Mouse (Mus musculus): ENCODE measurements around the gene Frmd6. TPM values are rescaled to one million over a fixed set of nuclear protein-coding genes. Genes with fewer than 3 reads are reported as not detected.

Frmd6 gene
- 1.8 and 3.6 TPM in 2 replicates for polyA plus RNA-seq (2012; rRNA removed; ENCODE audit: low replicate concordance)

GRCm38 (mm10) chr12:70824729-70825650 lies at the start of gene Frmd6:
TSS of gene Frmd6 (plus strand) at chr12:70825514.

GRCm38 (mm10) chr12:70937571-70938384 lies 112.5 kb downstream of the Frmd6 start, which contains the start of gene Actr10:
TSS of gene Actr10 (plus strand) at chr12:70937857.

Other genes with a start within 250 kb of the Frmd6 start
- gene Actr10, start 112.3 kb downstream of the Frmd6 start, polyA plus RNA-seq (2012; rRNA removed; ENCODE audit: low replicate concordance), result 3.6 and 4.0 TPM in 2 replicates
- gene Psma3, start 149.1 kb downstream of the Frmd6 start, polyA plus RNA-seq (2012; rRNA removed; ENCODE audit: low replicate concordance), result 3.7 and 4.7 TPM in 2 replicates
- gene Arid4a, start 190.5 kb downstream of the Frmd6 start, polyA plus RNA-seq (2012; rRNA removed; ENCODE audit: low replicate concordance), result 0.57 and 0.99 TPM in 2 replicates

Measured in duodenum, adult 2 months (tissue).